Mouse (Mus musculus) adrenal gland, adult 18-20 months (tissue): ENCODE measurements around the gene Rgs10. TPM values are rescaled to one million over a fixed set of nuclear protein-coding genes. Genes with fewer than 3 reads are reported as not detected.

Source experiments
- DNase-seq, 2 experiments: peaks; one replicate each; pipeline ENCODE4 v3.0.0; 2021 to 2022; ENCODE audit warnings: low spot score in 2 of 2
- total RNA-seq, 2 experiments: library from RNA; stranded (reverse); gene quantifications; 1 replicate in 1 of 2; 2 replicates in 1 of 2; pipeline ENCODE4 v1.2.3; 2021

The Rgs10 gene
- total RNA-seq, 2 experiments from 2014 or later = 13.8 to 19.8 TPM

DNA sequence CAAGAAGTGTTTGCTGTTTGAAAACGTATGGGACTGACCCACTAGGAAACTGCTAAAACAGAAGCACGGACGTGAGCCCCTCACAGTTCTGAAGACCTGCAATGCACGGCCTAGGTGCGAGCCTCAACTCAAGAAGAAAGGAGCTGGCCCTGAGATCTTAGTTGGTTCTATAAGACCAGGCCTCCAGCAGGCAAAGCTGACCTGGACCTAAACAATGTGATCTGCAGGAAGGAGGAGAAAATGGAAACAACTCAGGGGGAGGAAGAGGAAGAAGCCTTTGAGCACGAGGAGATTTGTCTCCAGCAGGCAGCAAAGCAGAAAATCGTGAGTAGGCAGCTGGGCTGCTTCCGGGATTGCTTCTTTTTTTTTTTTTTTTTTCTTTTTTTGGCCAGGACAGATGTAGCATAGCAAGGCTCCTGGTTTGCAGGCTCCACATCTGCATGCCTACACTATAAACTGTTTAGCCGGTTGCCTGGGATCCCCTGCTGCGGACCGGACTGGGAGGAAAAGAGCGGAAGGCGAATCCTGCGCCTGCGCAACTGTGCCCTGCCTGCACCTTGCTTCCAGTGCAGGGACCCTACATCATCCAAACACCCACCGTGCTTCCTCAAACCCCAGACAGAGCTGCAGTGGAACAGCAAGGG lies 39.3 kb downstream of the Rgs10 start:
- DNase-seq = no peak

DNA sequence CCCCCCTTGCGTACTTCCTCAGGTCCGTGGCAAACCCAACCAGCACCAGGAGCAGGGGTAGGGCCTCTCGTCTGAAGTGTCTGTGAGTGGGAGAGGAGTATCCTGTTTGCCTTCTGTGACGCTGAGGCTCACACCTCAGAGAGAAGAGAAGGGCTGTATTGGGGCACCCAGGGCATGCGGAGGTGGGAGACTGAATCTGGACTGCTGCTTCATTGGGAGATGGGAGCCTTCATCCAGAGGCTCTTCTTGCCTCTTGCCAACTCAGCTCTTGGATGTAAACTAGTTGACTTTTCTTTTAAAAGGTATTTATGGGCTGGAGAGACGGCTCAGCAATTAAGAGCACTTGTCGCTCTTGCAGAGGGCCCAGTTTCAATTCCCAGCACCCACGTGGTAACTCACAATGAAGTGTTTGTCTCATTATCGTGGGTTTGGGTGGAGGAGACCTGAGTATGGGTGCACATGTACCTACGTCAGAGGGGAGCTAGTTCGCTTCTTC lies 42.3 kb downstream of the Rgs10 start:
- DNase-seq = no peak

DNA sequence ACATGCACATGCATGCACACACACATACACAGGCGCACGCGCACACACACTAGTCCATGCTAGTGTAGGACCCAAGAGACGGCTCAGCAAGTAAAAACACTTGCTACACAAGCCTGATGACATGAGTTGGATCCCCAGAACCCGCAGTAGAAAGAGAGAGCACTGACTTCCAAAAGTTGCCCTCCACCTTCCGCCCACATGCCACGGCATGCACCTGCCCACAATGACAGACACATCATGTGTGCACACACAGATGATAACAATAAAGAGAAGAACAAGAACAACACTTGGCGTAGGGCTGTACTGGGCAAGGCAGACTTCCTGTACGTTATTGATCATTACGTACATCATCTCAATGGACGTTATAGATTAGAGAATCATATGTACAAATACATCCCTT lies 44.4 kb downstream of the Rgs10 start:
- no peak for DNase-seq

DNA sequence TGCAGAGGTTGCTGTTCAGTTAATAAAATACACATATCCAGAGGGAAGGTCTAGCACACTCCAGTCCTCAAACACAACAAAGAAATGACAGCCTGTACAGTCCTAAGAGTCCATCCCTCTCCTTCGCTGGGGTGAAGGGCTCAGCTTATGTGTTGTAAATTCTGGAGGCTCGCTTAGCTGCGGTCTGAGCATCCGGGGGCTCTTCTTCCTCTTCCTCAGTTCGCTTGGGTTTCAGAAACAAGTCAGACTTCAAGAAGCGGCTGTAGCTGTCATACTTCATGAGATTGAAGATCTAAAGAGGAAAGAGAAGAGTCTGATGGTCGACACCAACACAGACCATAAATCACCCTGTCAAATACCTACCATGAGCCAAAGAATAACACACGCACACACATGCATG lies 44.8 kb downstream of the Rgs10 start:
- DNase-seq = no peak

DNA sequence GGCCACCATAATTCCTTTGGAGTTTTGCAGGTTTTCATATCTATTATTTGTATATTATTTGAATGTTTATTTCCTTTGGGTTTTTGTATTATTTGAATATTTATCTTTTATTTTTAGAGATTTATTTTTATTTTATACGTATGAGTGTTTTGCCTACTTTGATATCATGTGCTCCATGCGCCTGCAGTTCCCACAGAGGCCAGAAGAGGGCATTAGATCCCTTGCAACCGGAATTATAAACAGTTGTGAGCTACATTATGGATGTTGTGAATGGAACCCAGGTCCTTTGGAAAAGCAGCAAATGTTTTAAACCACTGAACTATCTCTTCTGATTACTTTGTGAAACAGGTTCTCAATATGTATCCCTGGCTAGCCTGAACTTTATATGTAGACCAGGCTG lies 46.2 kb downstream of the Rgs10 start:
- DNase-seq = peak; percentile 35 to 47

DNA sequence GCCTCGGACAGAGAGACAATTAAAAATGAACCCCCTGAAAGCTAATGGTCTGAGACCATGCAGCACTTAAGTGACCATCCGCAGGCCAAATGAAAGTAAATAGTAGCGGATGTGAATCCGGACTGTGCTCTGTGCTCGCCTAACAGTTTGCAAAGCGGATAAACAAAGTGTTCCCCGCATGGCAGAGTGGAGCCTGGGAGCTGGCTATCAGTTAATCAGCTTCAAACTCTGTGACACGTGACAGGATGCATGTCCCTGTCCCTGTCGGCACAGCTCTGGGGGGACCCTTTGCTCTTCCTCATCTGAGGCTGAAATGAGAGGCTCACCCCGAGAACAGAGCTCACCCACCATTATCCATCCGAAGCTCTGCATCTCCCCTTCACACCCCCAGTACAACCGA lies 49.2 kb downstream of the Rgs10 start:
- no peak for DNase-seq

DNA sequence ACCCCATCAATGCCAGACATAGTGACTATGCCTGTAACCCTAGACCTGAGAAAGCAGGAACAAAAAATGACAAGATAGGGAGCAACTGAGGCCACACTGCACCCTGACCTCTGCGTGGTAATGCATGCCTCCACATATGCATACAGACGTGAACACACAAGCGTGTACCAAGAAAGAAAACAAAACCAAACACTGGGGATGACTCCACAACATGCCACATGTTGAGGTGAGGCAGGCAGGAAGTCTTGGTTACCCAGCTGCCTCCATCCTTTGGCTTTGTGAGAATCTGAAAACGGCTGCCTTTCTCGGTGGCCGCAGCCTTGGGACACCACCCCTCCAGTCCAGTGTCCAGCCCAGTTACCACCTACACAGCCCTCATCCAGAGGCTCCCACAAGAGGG lies 49.7 kb downstream of the Rgs10 start:
- no peak for DNase-seq

DNA sequence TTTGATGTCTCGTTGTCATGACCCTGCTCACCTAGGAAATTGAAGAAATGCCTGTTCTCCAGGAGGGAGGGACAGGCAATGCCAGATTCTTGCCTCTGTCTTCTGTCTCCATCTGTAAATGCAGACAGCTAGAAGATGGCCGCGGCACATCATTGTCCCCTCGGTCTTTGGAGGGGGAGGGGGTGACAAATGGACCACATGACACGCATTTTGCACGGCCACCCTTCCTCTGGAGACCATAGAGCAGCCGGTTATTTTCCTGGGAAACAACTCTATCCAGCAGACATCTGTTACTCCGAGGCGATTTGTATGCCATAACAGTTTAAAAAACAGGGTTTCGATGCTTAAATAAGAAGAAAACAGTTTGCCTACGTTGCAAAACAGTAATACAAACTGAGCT lies 51.9 kb downstream of the Rgs10 start:
- DNase-seq = no peak

DNA sequence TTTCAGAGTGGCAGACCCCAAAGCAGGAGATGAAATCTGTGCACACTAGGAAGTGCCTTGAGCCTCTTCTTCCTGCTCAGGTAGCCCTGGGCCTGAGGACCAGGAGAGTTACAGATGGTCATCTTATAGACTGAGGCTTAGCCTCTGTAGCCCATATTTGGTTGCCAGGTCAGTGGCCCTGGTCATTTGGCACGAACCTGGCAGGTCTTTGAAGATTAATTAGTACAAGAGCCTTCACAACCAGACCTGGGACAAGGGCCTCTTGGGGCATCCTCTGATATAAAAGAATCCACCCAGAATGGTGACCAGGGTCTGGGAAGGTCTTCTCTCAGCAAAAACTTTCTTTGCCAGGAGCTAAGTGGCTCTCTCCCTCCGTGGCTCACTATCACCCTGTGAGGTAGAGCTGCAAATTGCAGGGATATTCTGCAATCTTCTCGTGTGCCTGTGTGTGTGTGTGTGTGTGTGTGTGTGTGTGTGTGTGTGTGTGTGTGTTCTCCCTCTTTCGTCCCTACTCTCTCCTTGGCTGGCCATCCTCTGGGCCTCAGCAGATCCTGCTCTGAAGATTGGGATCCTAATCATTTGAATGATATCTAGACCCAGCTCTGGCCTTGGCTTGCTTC lies 53.4 kb downstream of the Rgs10 start:
- peak in 1 of 2 experiments; percentile 7 for DNase-seq

DNA sequence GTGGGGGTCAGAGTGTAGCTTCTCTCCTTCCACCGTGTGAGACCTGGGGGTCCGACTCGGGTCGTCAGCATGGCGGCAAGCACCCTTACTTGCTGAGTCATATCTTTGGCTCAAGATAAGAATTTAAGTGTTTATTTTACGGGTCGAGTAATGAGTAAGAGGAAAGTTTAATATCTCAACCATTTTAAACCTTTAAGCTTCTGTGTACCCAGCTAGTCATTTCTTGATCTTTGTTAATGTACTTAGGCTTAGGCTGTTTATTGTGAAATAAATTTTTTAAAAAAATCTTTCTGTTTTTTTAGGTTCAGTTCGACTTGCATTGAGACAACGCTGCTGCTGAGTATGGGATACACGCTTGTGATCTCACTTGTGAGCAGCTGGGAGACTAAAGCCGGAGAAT lies 54.0 kb downstream of the Rgs10 start:
- DNase-seq = peak in 1 of 2 experiments; percentile 7

DNA sequence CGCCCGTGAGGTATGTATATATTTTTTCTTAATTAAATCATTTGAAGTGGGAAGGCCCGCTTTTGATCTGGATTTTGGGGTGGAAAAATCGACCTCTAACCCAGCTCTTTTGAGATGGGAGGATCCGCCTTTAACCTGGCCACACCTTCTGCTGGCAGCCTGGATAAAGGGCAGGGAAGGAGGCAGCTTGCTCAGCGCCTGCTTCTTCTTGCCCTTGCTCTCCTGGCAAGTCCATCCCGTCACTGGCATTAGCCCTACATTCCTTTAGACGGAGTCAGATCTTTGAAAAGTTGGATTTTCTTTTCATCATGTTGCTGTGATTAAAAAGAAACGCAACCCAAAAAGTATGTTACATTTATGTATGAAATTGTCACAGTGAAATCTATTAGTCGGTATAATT lies 54.8 kb downstream of the Rgs10 start:
- DNase-seq = peak in 1 of 2 experiments; percentile 7

DNA sequence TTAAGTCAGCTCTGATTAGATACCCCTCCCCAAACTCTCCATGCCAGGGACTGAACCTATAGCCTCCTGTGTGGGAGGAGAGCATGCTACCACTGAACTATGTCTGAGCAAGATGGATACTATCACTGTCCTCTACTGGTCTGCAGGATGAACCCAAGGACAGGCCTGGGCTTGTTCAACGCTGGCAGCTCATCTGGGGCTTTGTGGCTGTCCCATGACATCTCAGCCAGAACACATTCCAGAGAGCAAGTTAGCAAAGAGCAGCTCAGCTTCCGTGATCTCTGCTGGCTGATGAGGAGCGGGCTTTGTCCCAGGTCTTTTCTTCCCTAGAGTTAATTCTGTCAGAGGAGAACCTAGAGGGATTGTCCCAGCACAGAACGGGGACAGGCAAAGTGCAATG lies 55.6 kb downstream of the Rgs10 start:
- DNase-seq = peak in 1 of 2 experiments; percentile 7

DNA sequence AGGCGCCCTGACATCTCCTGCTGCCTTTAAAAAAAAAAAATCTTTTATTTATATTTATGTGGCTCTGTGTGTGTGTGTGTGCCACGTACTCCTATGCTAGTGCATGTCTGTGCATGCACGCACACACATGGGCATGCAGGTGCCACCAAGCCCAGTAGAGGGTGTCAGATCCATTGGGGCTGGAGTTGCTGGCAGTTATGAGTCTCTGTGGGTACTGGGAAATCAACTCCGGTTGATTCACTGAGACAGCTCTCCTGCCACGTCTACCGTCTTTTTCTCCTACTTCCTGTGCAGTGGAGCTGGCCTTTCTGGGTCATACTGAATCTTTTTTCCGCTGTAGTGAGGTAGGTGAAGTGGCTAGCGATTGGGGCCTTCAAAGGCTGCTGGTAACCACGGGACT lies 58.8 kb downstream of the Rgs10 start:
- DNase-seq = no peak

DNA sequence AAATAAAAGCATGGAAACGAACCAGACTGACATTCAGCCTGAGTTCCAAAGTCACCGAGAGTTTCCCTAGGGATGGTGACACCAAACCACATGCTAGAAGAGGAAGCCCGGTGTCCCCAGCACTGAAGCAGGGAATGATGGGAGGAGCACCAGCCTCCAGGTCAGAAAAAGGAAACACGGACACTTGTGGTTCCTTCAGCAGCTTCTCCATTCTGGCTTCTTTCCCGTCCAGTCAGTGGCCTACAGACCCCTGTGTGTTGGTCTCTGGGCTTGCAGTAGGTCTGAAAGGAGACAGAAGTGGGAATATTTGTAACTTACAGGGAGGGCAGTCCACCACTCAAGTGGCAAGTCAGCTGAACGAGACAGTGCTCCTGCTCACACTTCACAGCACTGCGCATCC lies 59.4 kb downstream of the Rgs10 start:
- DNase-seq = no peak

DNA sequence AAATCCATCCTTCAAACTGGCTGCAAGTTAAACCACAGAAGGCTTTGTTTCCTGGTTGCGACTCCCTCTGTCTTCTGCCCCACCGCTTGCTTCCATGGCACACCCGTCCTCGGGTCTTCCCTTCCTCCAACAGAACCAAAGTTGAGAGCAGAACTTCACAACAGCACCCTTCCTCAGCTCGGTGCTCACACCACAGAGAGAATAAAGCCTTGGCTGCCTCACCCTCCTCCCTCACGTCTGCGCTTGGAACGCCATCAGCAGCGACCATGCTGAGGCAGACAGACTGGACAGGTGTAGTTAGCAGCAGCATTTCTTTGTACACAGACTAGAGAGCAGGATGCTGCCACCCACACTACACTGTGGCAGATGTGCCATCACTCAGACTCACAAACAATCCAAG lies 59.8 kb downstream of the Rgs10 start:
- no peak for DNase-seq

DNA sequence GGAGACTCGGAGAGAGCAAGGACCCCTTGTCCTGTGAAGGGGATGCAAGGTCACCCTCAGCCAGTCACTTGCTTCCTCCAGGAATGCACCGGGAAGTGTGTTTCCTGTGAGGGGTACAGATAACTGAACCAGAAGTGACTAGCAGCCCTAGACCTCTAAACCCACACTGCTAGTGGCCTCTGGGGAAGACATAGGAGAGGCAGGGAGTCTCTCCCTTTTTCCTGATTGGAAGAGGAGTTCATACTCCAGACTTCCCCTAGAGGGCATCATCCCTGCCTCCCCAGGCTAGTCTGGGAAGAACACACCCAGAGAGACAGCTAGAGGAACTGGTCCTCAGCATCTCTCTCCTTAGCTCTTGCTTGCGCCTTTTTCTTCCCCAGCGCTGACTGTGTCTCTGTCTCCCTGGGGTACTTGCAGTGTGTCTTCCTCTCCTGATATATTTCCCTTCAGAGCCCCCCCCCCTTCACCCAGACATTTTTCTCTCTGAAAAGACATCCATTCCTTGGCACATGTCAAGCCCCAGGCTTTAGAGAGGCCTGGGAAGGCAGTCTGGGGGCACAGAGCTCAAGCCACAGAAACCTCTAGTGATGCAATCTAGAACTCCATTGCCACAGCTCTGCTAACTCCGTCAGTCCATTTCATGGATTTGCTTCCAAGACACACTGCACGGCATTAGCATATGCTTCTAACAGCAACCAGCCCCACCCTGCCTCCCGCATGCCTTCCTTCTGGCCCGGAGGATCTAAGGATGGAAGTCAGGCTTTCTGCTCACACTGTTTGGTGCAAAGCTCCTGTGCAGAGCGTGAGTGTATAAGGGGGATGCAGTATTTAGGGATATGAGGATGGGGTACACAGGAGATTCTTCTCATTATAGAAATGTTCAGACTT lies 61.4 kb downstream of the Rgs10 start:
- DNase-seq = no peak

DNA sequence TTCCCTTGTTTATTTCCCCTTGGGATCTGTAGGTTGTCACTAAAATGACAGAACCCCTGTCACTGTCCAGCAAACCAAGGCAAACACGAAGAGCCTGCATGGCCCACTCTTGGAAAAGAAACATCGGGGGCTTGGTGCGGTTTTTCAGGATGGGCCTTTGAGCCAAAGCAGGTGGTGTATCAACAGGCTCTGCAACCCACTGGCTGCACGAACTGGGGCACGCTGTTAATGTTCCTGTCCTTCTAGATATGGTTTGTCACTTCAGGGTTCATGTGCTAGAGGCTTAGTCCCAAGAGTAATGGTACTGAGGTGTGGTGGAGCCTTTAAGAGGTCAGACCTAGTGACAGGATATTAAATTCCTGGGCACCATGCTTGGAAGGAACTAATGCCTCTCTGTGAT lies 63.1 kb downstream of the Rgs10 start:
- no peak for DNase-seq

DNA sequence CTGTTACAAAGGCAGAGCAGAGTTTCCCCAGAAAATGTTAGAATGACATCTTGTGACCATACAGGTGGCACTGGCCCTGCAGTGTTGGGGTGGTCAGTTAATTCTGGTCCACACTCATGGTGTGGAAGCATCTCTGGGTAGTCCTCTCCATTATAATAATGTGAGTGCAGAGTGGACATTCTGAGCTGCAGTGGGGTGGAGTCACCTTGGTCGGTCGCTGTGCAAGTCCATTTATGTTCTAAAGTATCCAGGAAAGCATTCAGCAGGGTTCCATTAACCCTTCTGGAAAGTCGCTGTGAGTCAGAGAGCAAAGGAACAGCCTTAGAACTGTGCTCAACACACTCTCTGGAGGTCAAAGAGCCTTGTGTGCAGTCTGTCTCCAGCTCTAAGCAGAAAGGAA lies 65.8 kb downstream of the Rgs10 start:
- no peak for DNase-seq

DNA sequence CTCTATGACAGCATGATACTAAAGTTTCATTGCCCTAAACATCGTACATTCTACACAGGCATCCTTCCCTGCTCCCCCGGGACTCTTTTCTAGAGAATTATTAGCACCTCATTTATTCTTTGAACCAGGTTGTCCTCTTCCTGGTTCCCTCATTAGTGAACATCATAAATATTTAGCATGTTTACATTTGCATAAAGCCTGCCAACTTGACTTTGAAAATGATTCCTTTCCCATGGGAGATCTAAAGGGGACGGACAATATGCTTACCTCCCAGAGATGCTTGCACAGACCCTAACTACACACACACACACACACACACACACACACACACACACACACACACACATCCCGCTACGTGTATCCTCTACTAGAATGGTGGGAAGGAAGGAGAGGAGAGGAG lies 67.4 kb downstream of the Rgs10 start:
- no peak for DNase-seq

DNA sequence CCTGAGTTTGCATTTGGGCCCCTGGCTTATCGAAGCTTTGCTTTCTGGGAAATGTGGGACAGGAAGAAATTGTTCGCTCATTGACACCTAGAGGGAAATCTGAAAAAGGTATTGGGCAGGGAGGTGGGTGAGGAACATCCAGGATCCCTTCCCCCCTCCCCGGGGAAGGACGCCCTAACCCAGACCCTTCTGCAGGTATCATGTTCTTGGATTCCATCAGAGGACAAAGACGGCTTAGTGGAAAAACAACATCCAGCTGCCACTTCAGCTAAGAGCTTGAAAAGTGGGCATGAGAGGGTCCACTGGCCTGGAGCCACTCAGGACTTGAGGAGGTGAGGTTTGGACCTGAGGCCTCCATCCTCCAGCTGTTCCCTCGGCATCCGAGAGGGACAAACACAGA lies 68.2 kb downstream of the Rgs10 start:
- DNase-seq = no peak

DNA sequence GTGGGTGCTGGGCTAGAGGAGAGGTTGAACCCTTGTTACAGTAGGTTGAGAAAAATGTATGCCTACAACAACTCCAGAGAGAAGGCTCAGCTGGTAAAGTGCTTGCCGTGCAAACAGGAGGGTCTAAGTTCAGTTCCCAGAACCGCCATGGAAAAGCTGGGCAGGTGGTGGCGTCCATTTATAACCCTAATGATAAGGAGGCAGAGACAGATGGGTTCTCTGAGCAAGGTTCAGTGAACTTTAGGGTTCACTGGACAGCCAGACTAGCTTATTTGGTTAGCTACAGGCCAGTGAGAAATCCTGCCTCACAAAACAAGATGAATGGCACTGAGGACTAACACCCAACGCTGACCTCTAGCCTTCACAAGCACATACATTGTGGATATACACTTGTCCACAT lies 68.8 kb downstream of the Rgs10 start:
- DNase-seq = no peak

DNA sequence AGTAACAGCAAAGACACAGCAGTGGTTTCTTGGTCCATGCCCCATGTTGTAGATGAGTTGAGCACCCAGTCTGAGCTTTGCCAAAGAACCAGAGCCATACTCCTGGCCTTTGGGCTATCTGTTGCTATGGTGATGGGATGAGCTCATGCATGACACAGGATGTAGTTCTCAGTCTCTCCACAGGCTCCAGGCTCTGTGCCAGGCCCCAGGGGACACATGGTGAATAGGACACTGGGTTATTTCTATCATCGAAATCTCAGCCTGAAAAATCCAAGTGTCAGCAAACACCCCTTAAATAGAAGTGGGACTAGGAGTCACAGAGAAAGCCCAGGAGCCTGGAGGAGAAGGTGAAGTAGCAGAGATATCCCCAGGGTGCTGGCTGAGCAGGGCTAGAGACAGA lies 70.0 kb downstream of the Rgs10 start:
- DNase-seq = peak; percentile 38 to 48
